Mouse (Mus musculus): ENCODE measurements around the gene Ctsd.

The Ctsd gene

DNA sequence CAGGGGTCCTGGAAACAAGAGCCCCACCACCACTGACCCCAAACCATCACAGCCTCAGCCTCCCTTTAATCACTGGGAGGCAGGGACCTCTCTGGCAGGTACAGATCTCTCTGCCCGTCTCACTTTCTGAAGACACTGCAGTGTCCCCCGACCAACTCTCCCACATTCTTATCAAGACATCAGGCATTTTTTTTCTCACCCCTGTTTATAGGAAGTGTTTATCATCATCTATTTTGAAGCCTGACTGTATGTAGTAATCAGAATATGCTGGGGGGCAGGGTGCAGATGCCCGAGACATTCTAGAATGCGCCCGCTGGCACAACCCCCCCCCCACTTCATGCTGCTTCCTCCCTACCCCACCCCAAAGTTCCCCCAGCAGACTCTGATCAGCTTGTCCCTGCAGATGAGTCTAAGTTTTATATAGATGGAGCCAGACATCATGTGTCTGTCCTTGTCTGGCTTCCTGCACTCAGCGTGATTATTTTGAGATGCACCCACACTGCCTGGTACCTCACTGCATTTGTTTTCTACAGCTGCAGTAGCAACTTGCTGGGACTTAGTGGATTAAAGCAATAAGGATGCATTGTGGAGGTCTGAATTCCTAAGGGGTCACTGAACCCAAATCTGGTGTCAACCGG lies 12.4 kb upstream of the Ctsd start:
- DNase-seq (ENCODE audit: low read depth), result no peak

DNA sequence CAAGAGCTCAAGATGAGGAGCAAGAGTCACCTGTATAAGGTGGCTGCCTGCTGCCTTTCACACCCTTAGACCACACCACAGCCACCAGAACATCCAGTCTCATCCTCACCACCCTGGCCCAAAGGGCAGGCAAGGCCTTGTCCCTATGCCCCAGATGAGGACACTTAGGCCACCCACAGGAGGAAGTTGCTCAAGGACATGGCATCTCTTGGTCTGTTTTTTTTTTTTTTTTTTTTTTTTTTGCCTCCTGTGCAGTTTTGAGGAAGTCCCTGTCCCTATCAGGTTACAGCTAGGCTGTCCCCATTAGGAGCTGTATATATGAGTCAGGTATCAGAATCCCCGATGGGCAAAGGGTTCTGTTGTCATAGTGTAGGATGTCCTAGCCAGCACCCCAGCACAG lies 11.4 kb upstream of the Ctsd start:
- peak; percentile 94 for DNase-seq (ENCODE audit: low read depth)

DNA sequence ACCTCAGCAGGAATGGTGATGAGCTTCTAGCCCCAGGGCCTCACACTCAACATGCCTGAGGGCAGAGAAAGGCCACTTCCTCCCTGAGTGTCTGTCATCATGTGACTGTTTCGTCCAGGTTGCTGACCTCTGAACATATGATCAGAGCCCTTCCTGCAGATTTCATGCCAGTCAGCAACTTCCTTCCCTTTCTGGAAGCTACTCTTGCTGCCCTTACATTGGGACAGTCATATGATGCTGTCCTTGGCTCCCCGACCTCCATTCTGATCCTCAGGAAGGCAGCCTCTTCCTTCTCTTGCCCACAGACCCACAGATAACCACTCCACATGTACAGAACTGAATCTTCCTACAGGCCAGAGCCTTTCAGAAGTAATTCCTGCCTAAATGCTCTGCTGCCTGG lies 10.2 kb upstream of the Ctsd start:
- peak; percentile 94 for DNase-seq (ENCODE audit: low read depth)

DNA sequence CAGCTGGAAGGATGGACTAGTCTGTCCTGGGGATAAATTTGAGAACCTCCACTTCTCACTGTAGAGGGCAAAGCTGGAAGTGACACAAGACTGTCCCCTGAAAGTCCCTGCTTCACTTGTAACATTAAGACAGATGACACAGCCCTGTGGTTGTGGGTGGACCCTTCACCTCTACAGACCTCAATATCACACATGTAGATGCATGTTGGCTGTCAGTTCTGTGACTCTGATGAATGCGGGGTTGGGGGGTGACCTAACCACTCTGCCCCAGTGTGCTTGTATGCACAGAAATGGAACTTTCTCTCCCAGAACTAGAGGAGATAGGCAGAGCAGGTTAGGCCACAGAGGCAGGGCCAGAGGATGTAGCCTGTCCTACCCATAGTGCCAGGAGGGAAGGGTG lies 8.8 kb upstream of the Ctsd start:
- DNase-seq (ENCODE audit: low read depth), result peak; percentile 45

DNA sequence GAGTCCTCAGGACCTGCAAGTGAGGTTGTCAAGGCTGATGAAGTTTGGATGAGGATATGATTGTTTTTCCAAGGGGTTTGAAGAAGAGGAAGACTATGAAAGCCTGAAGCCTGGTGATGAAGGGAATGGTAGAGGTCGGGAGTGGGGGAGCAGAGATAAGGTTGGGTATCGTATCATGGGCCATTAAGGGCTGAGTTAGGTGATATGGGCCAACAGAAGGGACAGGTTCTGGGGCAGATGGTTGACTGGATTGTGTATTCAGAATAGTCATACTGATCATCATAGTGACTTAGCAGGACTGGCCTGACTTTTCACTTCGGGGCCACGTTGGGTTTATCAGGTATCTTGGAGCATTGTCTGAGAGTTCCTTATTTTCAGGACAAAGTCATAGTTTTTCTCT lies 7.6 kb upstream of the Ctsd start:
- DNase-seq (ENCODE audit: low read depth), result no peak

DNA sequence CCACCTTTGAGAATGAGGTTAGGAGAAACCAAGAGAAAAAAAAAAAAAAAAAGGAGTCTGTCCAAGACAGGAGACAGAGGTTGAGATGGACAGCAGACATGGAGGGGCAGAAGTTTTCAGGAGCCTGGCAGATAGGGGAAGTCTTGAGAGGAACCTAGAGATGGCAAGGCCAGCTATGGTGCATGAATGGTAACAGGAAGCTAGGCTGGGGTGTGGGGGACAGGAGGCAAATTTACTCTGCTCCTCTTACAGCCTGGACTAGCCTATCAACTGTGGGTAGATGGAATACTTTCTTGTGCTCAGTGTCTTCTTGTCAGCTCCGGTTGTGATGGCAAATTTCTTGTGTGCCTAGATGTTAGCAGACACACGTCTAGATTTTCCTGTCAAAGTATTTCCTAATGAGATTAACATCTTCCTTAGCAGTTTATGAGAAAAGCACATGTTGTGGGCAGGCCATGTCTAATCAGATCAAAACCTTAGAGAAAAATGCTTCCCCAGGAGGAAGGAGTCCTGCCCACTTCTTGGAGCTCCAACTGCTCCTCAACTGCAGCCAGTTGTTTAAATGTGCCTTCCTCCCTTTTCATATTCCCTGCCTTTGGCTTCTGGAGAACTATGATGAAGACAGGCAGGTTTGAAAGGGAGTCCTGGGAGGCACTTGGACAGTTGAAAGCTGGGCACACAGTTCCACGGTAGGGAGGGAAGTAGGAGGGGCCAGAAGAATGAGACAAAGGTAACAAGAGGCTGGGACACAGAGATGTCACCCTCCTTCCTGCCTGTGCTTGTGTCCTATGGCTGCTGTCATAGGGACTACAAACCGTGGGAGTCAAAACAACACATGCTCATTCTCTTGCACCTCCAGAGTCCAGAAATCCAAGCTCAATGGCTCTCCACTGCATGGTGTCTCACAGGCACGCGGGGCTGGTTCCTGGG lies 6.7 kb upstream of the Ctsd start:
- DNase-seq (ENCODE audit: low read depth), result peak; percentile 78

DNA sequence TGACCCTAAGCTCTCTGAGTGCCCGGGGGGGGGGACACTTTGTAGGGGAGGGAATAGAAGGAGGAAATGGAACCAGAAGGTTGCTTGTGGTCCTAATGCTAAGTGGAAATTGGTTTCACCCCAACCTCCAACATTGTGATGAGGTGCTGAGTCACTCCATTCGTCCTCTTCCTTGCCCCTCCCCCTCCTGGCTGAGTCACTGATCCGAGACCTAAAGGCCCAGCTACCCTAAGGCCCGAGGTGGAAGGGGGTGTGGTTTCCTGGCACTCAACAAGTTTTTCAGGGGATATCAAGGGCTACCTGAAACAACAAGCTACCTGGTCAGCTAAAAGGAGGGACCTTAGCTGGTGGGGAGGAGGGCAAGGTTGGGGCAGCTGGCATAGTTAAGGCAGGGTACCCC lies 5.4 kb upstream of the Ctsd start:
- peak; percentile 96 for DNase-seq (ENCODE audit: low read depth)

DNA sequence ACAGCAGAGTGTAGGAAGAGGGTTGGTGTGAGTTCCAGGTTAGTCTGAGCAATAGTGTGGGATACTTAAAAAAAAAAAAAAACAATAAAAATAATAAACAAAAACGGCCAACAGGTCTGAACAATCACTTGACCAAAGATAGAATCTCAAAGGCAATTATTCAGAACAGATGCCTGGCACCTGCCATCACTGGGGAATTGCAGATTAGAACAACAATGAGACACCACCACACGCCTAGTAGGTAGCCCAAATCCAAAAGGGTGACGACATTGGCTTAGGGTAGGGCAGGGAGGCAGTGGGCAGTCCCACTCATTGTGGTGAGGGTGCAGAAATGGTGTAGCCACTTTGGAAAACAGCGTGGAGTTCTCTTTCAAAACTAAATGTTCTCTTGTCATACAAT lies 3.8 kb upstream of the Ctsd start:
- DNase-seq (ENCODE audit: low read depth), result no peak

DNA sequence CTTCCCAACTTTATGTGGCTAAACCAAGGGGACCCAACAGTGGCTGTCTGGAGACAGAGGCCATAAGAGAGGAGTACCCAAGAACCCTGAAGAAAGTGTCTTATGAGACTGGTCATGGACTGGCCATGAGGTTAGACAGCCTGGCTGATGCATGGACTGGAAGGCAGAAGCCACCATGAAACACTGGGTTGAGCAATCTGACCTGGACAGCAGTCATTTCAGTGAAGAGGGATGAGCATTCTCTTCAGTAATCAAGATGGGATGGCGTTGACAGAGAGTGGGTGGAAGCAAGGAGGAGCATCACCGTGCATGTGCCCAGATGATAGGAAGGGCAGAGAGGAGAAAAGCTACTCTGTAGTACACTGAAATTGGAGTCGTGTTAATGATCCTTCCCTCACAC lies 3.3 kb upstream of the Ctsd start:
- no peak for DNase-seq (ENCODE audit: low read depth)

DNA sequence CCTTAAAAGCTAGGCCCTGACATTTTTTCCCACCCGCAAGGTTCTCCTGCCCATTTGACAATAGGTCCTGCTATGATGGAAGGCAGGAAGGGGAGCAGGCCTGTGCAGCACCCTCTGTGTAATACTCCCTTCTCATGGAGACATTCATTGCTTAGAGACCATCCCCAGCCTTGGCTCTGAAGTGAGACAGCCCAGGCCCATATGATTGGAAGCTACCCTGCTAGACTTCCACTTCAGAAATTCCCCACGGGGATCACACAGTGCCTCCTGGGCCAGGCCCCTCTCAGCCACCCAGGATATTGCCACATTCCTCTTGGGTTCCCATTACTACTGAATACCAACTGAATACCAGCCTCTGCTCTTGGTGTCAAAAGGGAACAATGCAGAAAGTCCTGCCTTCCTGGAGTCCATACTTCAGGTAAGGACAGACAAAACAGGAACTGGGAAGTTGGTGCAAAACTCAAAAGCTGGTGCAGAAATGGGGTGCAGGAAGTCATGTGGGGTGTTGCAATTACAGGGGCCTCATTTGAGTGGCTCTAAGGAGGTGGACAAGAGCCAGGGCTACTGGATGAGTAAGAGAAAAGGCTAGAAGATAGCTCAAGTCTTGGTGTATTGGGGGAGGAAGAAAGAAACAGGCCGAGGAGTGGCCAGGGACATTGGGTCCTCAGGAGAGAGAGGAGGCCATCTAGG lies 2.3 kb upstream of the Ctsd start:
- DNase-seq (ENCODE audit: low read depth), result peak; percentile 69

DNA sequence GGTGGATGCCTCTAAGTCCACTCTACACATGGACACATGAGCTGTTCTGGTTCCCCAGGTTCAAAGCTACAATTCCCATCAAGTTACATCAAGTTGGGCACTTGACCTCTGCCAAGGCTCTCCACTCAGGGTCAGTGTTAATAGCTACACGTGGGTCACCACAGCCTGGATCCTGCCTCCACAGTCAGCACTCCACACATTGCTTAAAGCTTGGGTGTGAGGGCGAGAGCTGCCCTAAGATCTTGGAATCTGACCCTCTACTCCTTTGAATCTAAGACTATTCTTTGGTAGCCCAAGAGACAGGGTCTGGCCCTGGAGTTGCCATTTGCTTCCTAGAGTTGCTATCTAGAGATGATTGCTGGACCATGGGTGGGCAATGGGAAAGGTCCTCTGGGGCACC lies 902 bp upstream of the Ctsd start:
- DNase-seq (ENCODE audit: low read depth), result no peak

DNA sequence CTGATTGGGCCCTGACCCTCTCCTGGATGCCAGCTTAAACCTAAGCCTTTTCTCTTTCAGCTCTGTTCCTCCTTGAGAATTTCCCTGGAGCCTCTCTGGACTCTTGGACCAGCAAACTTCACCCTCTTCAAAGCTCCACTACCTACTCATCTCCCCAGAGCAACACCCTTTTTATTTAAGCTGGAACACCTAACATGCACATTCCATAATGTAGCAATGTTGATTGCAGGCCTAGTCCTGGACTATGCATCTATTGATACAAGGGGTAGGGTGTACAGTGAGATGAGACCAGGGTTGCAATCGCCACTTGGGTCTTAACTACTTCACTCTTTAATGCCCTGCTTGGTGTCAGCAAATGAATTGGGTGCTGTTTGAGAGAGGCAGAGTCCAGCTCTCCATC lies 360 bp upstream of the Ctsd start:
- DNase-seq (ENCODE audit: low read depth), result no peak

DNA sequence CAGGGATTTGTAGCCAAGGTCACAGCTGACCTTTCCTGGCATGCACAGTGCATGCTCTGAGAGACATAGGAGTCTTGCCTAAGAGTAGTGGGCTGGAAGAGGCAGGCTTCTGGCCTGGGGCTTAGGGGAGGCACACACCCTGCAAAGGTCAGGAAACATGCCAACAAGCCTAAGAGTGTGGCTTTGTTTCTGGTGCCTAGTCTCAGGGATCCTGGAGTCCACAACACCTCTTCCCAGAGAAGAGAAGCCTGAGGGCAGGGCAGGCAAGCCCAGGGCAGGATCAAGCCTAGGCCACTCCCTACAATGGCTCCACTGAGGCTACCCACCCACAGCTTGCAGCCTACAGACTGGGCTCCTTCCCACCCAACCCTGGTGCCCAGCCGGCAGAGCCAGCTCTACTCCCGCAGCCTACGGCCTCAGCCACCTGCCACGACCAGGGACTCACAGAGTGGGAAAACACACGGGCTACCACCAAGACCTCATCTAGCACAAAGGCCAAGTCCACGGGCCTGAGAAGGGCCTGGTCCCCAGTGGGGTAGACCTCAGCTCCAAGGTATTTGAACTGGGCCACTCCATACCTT lies 1.1 kb downstream of the Ctsd start:
- no peak for DNase-seq (ENCODE audit: low read depth)

DNA sequence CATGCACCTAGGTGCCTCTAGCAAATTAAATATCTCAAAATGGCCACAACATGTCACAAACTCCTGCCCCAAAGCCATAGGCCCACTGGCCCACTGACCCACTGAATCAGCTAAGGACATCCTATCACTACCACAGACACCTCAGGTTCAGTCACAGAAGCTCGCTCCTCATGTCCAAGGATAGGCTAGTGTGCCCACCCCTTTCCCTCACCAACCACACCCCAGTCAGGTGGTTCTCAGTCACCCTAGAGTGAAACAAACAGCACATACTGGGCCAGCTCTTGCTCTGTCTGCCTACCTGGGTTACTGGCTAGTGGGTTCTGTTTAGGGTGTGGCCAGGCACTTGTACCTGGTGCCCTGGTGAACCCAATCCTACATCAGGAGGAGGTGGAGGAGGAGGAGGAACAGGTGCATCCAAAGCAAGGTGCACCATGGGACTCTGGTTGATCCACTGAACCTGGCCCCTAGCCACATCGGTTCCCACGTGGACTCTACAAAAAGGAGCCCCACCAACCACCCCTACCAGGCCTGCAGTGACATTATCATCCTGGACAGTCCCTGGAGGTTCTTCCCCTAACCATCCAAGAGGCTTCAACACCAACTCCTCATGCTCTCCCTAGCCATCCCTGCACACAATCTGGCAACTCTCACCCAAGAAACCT lies 2.0 kb downstream of the Ctsd start:
- DNase-seq (ENCODE audit: low read depth), result no peak

DNA sequence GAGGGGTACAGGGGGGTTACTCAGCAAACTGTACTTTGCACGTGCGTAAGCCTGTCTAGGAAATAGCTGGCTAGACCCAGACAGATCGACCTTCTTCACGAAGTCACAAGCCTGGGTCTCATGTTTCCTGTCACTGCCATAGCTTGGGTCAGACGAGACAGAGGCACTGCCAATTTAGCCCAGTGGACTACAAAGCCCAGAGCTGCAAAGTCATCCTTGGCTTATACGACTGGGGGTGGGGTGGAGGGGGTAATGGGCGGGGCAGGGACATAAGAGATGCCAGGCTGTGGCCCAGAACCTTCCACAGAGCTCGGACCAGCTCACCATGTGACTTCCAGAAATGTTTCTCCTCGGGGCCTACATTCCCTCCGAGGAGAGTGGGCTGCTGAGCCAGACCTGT lies 3.5 kb downstream of the Ctsd start:
- peak; percentile 83 for DNase-seq (ENCODE audit: low read depth)

DNA sequence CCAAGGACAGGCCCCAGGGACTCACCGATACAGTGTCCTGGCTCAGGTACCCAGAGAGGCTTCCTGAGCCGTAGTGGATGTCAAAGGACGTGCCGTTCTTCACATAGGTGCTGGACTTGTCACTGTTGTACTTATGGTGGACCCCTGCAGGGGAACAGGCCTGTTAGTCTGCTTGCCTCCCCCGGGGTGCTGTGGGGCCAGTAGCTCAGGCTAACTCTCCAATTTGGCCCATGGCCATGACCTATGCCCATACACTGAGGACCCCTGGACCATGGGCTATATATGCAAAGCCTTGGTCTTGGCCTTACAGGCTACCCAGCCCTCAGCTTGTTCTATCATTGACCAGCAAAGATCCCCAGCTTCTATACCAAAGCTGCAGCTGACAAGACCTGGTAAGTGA lies 5.3 kb downstream of the Ctsd start, which contains the start of gene Gm49369:
Gm49369 (minus strand) TSS at position 101 of the 400 bp plus-strand sequence.
- DNase-seq (ENCODE audit: low read depth), result no peak

DNA sequence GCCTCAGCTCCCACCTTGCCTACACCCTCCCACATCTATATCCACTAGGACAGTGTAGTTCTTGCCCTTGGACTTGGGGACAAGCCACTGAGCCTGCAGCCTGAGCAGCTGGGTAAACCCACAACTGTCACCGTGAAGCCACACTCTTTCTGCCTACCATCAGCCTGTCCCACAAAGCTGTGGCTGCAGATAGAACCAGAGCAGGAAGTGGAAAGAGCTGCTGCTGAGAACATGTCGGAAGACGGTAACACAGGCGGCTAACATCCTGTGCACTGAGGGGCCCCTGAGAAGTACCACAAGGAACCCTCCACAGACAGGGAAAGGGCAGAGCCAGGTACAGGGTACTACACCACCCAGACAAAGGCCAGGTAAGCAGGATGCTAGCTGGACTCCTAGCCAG lies 6.7 kb downstream of the Ctsd start:
- DNase-seq (ENCODE audit: low read depth), result peak; percentile 89

DNA sequence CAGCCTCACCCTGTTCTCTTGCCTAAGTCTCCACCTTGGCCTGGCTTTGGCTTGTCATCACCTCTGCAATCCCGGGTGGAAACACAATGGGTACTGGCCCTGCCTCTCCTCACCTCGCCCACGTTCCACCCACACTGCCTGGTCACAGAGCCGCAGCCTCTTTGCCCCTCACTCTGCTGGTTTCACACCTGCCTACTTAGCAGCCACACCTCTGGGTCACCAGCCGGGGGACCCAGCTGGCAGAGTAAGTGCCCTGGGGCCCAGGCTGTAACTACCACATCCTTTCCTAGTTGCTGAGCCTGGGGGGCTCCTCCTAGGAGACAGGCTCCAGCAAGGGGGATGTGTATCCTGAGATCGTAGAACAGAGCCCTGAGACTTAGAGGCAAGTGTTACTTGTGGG lies 8.7 kb downstream of the Ctsd start:
- DNase-seq (ENCODE audit: low read depth), result no peak

DNA sequence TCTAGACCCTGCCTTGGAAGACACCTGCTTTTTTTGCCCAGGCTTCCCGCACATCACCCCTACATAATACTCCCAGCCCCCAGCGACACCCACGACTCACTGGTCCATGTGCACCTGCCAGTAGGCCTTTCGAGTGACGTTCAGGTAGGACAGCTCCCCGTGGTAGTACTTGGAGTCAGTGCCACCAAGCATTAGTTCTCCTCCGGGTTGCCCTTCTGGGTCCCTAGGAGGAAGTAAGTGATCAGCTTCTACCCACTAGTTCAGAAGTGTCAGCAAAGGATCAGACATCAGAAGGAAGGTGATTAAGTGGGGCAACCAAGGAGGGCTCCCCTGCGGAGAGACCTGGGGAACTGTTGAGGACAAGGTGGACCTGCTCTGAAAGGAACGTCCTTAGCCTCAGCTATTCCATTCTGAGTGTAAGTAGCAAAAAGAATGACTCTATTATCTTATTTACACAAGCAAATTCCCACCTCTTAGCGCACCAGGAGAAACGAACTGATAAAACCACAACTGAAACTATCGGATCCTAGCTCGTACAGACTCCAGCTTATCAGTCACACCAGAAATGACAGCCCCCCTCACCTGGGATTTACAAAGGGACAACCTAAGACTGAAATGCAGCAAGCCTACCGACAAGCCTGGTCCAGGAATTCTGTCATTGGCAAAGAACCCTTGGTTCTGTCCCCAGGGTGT lies 10.5 kb downstream of the Ctsd start:
- DNase-seq (ENCODE audit: low read depth), result no peak

DNA sequence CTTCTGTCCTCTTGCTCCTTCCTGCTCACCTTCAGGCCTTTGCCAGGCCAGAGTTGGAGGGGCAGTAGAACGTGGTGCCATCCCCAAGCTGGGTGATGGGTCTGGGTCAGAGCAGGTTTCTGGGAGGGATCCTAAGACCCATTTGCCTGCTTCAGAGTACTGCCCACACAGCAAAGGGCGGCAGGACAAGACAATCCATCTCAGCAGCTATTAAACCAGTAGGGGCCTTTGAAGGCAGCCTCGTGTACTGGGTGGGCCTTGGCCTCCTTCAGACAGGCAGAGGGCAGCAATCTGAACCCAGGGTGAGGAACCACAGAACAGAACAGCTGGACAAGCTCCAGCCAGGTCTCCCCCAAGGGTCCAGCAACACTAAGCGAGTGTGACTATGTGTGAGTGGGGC lies 11.7 kb downstream of the Ctsd start:
- no peak for DNase-seq (ENCODE audit: low read depth)

DNA sequence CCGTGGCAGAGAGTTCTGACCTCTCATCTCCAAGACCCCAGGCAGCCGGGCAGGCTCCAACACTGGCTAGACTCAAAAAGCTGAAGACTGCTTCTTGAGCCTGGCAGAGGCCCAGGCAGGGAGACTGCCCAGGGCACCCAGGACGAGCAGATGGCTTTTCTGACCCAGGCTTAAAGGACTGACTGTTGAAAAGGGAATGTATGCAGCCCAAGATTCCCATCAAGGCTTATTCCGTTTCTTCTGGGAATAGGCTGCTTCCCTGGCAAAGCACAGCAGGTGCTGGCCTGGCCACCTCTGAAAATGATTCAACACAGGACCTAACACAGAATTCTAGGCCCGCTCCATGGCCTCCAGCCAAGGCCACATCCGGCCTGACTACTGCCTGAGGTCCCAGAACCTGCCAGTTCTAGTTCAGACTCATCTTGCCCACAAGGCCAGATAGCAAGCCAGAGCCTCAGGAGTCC lies 12.5 kb downstream of the Ctsd start:
- peak; percentile 86 for DNase-seq (ENCODE audit: low read depth)

Data from 416B (cell line).